Mouse (Mus musculus): Measurements from ENCODE around the gene Kcnq2. TPM values are rescaled to one million over a fixed set of nuclear protein-coding genes. Genes with fewer than 3 reads are reported as not detected.

Kcnq2 gene
- total RNA-seq, 2 experiments from 2014 or later, result 4.2 to 8.1 TPM

DNA sequence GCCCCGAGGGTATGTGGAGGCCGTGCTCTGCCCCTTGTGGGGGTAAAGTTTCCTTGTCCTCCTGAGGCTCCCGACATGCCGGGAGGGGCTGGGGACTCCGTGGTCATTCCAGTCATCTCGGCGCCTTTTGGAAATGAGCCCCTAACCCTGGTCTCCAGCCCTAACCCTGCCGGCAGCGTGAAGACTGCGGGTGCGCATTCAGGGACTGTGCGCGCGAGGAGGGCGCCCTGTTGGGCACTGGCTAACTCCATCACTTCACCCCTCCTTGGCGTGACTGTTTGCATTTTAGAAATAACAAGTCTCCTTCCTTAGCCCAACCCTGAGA is 95.8 kb downstream of the Kcnq2 start:
- DNase-seq, result no peak

- DNase-seq, result peak; percentile 55
Observed at GRCm38 (mm10) chr2:181038644-181039355, 96.3 kb downstream of the Kcnq2 start.

GRCm38 (mm10) chr2:181036561-181036960 is 98.5 kb downstream of the Kcnq2 start:
- no peak for DNase-seq

DNA sequence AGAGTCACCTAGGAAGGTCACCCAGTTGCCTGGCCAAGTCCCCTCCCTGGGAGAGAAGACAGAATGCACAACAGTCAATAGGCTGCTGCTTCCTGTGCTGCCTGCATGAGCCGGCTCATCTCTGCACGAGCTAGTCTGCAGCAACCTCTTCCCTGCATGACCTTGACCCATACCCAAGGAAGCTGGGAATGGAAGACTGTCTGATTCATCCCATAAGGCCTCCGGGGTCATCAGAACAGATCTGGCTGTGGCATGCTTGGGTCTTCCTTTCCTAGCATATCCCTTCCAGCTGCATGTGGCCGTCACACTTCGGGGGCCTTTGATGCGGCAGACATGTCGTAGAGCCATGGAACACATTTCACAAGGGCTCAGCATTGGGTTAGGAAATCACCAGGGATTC is 99.9 kb downstream of the Kcnq2 start:
- DNase-seq, result peak; percentile 23

DNA sequence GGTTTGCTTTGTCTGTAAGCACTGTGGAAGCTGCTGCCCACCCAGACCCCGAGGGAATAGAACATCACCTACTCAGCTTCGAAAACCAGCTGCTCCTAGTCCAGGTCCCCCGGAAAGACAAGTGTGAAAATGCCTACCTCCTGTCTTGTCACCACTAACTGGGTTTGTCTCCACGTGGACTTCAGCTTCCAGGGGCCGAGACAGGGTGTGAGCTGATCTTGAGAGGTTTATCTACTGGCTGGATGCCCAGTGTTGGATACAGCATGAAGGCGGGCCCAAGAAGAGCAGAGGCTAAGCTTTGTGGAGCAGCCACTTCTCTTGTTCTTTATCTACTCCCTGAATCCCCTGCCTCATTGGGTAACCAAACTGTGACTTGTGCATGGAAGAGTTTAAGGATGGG is 101.8 kb downstream of the Kcnq2 start:
- DNase-seq, result no peak

DNA sequence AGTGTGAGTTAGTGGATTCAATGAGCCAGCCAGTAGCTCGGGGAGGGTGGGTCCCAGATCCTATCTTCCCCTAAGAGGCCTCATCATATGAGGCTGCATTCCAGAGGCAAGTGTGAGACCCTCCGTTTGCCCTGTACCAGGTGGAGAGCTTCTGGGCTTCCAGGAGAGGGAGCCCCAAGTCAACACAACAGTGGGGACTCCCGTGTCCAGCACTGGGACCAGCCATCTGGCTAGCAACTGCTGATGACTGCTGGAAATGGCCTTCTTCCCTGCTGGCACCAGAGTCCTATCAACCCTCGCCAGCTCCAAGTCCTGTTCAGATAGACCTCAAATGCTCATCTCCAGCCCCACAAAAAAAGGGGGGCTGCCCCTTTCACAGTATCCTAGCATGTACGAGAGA is 102.7 kb downstream of the Kcnq2 start:
- DNase-seq, result peak; percentile 22

DNA sequence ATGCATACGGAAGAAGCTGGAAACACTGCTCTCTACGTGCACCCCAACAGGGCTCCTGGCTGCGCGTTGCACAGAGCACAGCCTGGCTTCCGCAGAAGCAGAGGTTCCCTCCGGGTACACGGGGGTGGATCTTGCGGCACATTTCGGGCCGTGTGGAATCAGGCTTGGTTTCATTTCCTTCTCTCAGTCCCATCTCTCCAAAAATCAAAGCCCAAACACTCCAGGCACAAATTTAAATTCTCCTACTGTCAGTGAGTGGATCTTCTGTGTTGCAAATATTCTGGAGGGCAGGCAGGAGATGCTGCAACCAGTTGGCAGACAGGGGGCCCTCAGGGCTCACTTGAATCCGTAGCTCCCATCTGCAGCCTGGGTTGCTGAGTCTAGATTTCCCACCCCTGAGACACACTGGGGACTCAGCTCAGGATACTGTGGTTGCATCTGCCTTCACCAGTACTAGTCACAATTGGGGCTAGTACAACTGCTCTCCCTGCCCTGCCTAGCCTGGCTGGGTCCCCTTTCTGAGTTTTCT is 103.6 kb downstream of the Kcnq2 start:
- no peak for DNase-seq

Other genes with a start within 250 kb of the Kcnq2 start
- gene Ythdf1, start 214.4 kb downstream of the Kcnq2 start, total RNA-seq (2021), result 10 to 100 TPM; 44.8 to 55.9 TPM
- not detected for gene Birc7, start 206.3 kb downstream of the Kcnq2 start, total RNA-seq (2021)
- 10 to 100 TPM in 1 of 2 experiments, 1 to 10 TPM in 1; 7.6 to 10.4 TPM for gene Nkain4, start 180.6 kb downstream of the Kcnq2 start, total RNA-seq (2021)
- 10 to 100 TPM; 52.2 to 63.2 TPM for gene Arfgap1, start 168.1 kb downstream of the Kcnq2 start, total RNA-seq (2021)
- gene Col20a1, start 148.8 kb downstream of the Kcnq2 start, total RNA-seq (2021), result 1 to 10 TPM; 2.7 to 4.3 TPM
- gene Chrna4, start 91.8 kb downstream of the Kcnq2 start, total RNA-seq (2021), result 1 to 10 TPM; 6.6 to 8.2 TPM
- gene Eef1a2, start 21.7 kb upstream of the Kcnq2 start, total RNA-seq (2021), result 100 to 1,000 TPM in 1 of 2 experiments, 10 to 100 TPM in 1; 69.0 to 168 TPM
- 10 to 100 TPM; 88.6 to 92.3 TPM for gene Ppdpf, start 51.9 kb upstream of the Kcnq2 start, total RNA-seq (2021)
- under 1 TPM; 0.06 to 0.12 TPM for gene Ptk6, start 67.5 kb upstream of the Kcnq2 start, total RNA-seq (2021)
- under 1 TPM; 0.30 to 0.36 TPM for gene Srms, start 77.9 kb upstream of the Kcnq2 start, total RNA-seq (2021)
- under 1 TPM in 1 of 2 experiments, not detected in 1; 0.30 TPM for gene Fndc11, start 84.7 kb upstream of the Kcnq2 start, total RNA-seq (2021)
- 10 to 100 TPM; 14.8 to 16.3 TPM for gene Helz2, start 106.7 kb upstream of the Kcnq2 start, total RNA-seq (2021)
- gene Gmeb2, start 152.7 kb upstream of the Kcnq2 start, total RNA-seq (2021), result 10 to 100 TPM; 18.1 to 20.7 TPM
- 10 to 100 TPM; 19.1 to 35.7 TPM for gene Stmn3, start 179.2 kb upstream of the Kcnq2 start, total RNA-seq (2021)
- gene Rtel1, start 184.4 kb upstream of the Kcnq2 start, total RNA-seq (2021), result 10 to 100 TPM; 33.0 to 50.3 TPM
- gene Zgpat, start 229.6 kb upstream of the Kcnq2 start, total RNA-seq (2021), result 10 to 100 TPM; 26.1 to 37.0 TPM
- 10 to 100 TPM; 37.9 to 48.2 TPM for gene Arfrp1, start 230.1 kb upstream of the Kcnq2 start, total RNA-seq (2021)
- gene Lime1, start 244.8 kb upstream of the Kcnq2 start, total RNA-seq (2021), result 10 to 100 TPM in 1 of 2 experiments, 1 to 10 TPM in 1; 8.8 to 19.2 TPM

Measured in adrenal gland, postnatal 10 days (tissue).